Comparison of ENCODE assay signal across 14 mouse cellular contexts in the genomic region with DNA sequence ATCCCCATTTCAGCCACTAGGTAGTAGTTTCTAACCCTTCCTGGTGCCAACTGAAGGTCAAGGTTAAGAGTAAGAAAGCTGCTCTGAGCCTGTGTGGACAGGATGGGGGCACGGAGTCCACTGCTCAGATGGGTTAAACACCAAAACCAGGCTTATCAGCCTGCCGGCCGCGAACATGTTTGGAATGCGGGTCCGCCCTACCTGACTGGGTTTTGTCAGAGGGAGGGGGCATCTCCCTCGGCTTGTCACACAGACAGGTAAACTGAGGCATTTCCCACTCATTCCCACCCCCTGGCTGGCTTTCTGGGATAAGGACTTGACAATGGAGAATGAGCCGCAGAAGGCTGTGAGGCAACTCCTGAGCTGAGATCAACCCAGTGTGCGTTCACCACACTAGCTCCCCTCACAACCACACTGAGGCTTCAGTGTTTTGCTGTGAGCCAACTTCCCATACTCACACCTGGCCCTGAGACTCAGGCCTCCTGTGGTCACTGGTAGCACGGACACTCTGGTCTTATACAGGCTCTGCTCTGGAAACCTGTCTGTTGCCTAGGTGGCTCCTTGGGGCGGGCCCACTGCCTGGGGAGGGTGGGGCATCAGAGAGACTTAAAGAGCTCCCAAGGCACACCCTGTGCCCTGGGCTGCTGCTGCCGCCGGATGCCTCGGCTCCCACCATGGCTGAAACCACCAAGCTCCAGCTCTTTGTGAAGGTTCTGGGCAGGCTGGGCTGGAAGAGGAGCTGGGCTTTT. TPM values are rescaled to one million over a fixed set of nuclear protein-coding genes. Genes with fewer than 3 reads are reported as not detected.
DNase-seq lines count a peak whose midpoint lies in the region; ATAC-seq and TF ChIP-seq lines count a peak whose summit lies in the region.
"Had no signal": no experiment of that assay in that cellular context is flagged by ENCODE, and none has a peak within 500 bp of the region (broad histone marks: within the 10 kb centered on the region; RNA-seq: fewer than 3 reads in every experiment).

Clic3 (plus strand) TSS at position 634 of the 749 bp plus-strand sequence.

- ATAC-seq in megakaryocyte, adult 5-6 weeks (ENCODE audit: poor library complexity, severe bottlenecking), result no peak
- ATAC-seq in limb, embryonic 14.5 days (ENCODE audit: low FRiP score, low read depth), result no peak

- TF ChIP-seq POLR2A in cerebellum, adult 2 months (IDR thresholded peaks at IDR 0.05; ENCODE audit: borderline replicate concordance, insufficient read depth, low read length), result peak; percentile 13; the same call in 1 of the 2 replicates
- TF ChIP-seq POLR2A in limb, embryonic 14.5 days (IDR thresholded peaks at IDR 0.05; ENCODE audit: borderline replicate concordance, extremely low read depth, insufficient read depth, insufficient read length), result no peak

- TF ChIP-seq CTCF in cerebellum, adult 2 months (IDR thresholded peaks at IDR 0.05; ENCODE audit: borderline replicate concordance, insufficient read depth, low read depth, low read length), result no peak

- WGBS in cerebellum, adult 2 months, result 59% methylated on average over 14 of the region's 14 CpGs
- WGBS in limb, embryonic 14.5 days, result 62% methylated on average over 14 of the region's 14 CpGs

- peaks cover 40% of the 10 kb centered on the region for H3K4me1 ChIP-seq in cerebellum, adult 2 months (ENCODE audit: control insufficient read depth, insufficient read depth, low read length)
- peaks cover 43% of the 10 kb centered on the region for H3K4me1 ChIP-seq in megakaryocyte, embryonic 14.5 days
- peaks cover 13% of the 10 kb centered on the region for H3K4me1 ChIP-seq in limb, embryonic 14.5 days (ENCODE audit: control insufficient read depth, insufficient read depth, low read length)

- no peak within 1 kb of the TSS for H3K4me2 ChIP-seq in limb, embryonic 14.5 days (replicated peaks; ENCODE audit: low read depth, low read length, severe bottlenecking)
- H3K4me2 ChIP-seq: heart, embryonic 11.5 days had no signal

- no peak within 1 kb of the TSS for H3K4me3 ChIP-seq in cerebellum, adult 2 months (replicated peaks; ENCODE audit: insufficient read depth, low read depth, low read length)
- H3K4me3 ChIP-seq in megakaryocyte, embryonic 14.5 days (replicated peaks), result peak within 1 kb of the TSS; percentile 35
- no peak within 1 kb of the TSS for H3K4me3 ChIP-seq in limb, embryonic 14.5 days (replicated peaks; ENCODE audit: low read length)
- H3K4me3 ChIP-seq: hindbrain, embryonic 10.5 days had no signal

- no peak for DNase-seq in cerebellum, adult 2 months
- no peak for DNase-seq in cerebellum, postnatal 36 days
- DNase-seq in limb, embryonic 14.5 days (ENCODE audit: low spot score), result no peak
- peak; percentile 70 to 87 for DNase-seq in lung, postnatal 4 days
- DNase-seq in heart, adult 18-20 months, result no peak
- no peak for DNase-seq in gastrocnemius, postnatal 25 days
- DNase-seq: right cerebral cortex, postnatal 4 days had no signal

- no peak within 1 kb of the TSS; the same call in 1 of the 2 replicates for H3K9ac ChIP-seq in limb, embryonic 14.5 days (ENCODE audit: low read depth, low read length, severe bottlenecking)

- H3K27ac ChIP-seq in cerebellum, adult 2 months (ENCODE audit: insufficient read depth, low read length), result peak within 1 kb of the TSS; percentile 28; the same call in 1 of the 2 replicates
- no peak within 1 kb of the TSS for H3K27ac ChIP-seq in limb, embryonic 14.5 days (replicated peaks; ENCODE audit: low read depth, low read length)
- H3K27ac ChIP-seq: hindbrain, embryonic 10.5 days; macrophage had no signal

- peaks cover 33% of the 10 kb centered on the region for H3K36me3 ChIP-seq in megakaryocyte, embryonic 14.5 days (replicated peaks; ENCODE audit: low read length)
- 0 out of 2 replicates have a peak, but pooled peaks cover 7% of the 10 kb centered on the region for H3K36me3 ChIP-seq in limb, embryonic 14.5 days (ENCODE audit: control insufficient read depth, insufficient read depth, low read length)

- H3K9me3 ChIP-seq in megakaryocyte, embryonic 14.5 days, result no peaks in the 10 kb centered on the region
- no peaks in the 10 kb centered on the region for H3K9me3 ChIP-seq in limb, embryonic 14.5 days (ENCODE audit: control insufficient read depth, low read length)
- H3K9me3 ChIP-seq: G1E; hindbrain, embryonic 10.5 days had no signal

- no peaks in the 10 kb centered on the region for H3K27me3 ChIP-seq in cerebellum, adult 2 months (ENCODE audit: control insufficient read depth, insufficient read depth, low read length)
- peaks cover 3% of the 10 kb centered on the region for H3K27me3 ChIP-seq in megakaryocyte, embryonic 14.5 days (replicated peaks)
- no peaks in the 10 kb centered on the region for H3K27me3 ChIP-seq in limb, embryonic 14.5 days (ENCODE audit: control insufficient read depth, insufficient read depth, low read length)

RNA-seq across cellular contexts. Expression of gene Clic3, which starts in this region (rescaled TPM):
- polyA plus RNA-seq in cerebellum, adult 2 months (2012; rRNA removed), result 0.84 and 2.8 TPM in 2 replicates
- polyA plus RNA-seq in megakaryocyte, embryonic 14.5 days (2012; ENCODE audit: insufficient read depth, low replicate concordance), result not detected in 2 replicates
- total RNA-seq in megakaryocyte, adult 5-6 weeks (2015), result not detected in 2 replicates
- total RNA-seq in megakaryocyte, adult 5-6 weeks (2017), result not detected in 2 replicates
- polyA plus RNA-seq in limb, embryonic 14.5 days (2012; rRNA removed), result 7.7 and 10.9 TPM in 2 replicates
- 13.4 and 22.5 TPM in 2 replicates for polyA plus RNA-seq in limb, embryonic 14.5 days (2014; fragmentation: Nextera tagmentation; extraction: Ambion mirVana)
- 1 to 10 TPM in 1 of 2 experiments, under 1 TPM in 1; 0.82 to 1.7 TPM for total RNA-seq in heart, adult 18-20 months (2021)
- total RNA-seq in gastrocnemius, postnatal 25 days (2021), result under 1 TPM; 0.35 to 0.64 TPM
- total RNA-seq: monocyte, adult 5-6 weeks had no signal
- polyA plus RNA-seq: G1E, macrophage had no signal

Comparison
In these comparisons a context has a peak if more than half of its experiments do, and no peak if none do; other contexts are left out.
1. DNase-seq: peak in lung, postnatal 4 days (2 of 2); none in cerebellum, adult 2 months (0 of 2), cerebellum, postnatal 36 days (0 of 2), limb, embryonic 14.5 days (single experiment), heart, adult 18-20 months (0 of 2) and gastrocnemius, postnatal 25 days (single experiment).